Mouse (Mus musculus) heart, postnatal 0 days (tissue): ENCODE results near the gene Ttk.
A peak's percentile ranks its signal among the peaks of the same experiment; 100 is the strongest.

ENCODE experiments used
- CTCF ChIP-seq: IDR thresholded peaks from 2 replicates; pipeline ENCODE4 v1.5.1; 2016; ENCODE audit warnings: antibody characterized with exemption, control low read depth, low read depth
- EP300 ChIP-seq: IDR thresholded peaks from 2 replicates; pipeline ENCODE4 v1.6.1; 2016; ENCODE audit warnings: antibody characterized with exemption, low read depth

DNA sequence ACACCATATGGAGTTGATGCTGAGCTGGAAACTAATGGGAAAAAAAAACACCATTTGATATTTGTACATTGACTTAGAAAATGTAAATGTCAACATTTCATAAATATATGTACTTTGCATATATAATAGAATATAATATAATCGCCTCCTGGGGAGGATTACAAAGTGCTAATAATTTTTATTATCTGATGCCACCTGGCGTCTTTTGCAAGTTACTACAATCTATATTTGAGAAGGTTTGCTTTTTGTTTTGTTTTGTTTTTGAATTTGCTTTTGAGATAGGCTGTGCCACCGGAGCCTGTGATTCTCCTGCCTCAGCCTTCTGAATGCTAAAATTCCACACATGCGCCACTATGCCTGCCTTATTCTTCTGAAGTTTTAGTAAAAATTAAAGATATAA, 71.3 kb downstream of the Ttk start:
- TF ChIP-seq CTCF = peak; percentile 18
- TF ChIP-seq EP300 = no peak
